In genomic region chr6:97265705-97266104, GRCm38 (mm10) we compare ENCODE assay signal across 21 mouse cellular contexts. TPM values are rescaled to one million over a fixed set of nuclear protein-coding genes. Genes with fewer than 3 reads are reported as not detected.
DNase-seq lines count a peak whose midpoint lies in the region; ATAC-seq and TF ChIP-seq lines count a peak whose summit lies in the region.
"Had no signal": no experiment of that assay in that cellular context is flagged by ENCODE, and none has a peak within 500 bp of the region (broad histone marks: within the 10 kb centered on the region; RNA-seq: fewer than 3 reads in every experiment).

No protein-coding gene starts in this region.

- WGBS in heart, embryonic 11.5 days (ENCODE audit: insufficient replicate concordance) = 33% methylated on average over 3 of the region's 3 CpGs
- 45% methylated on average over 3 of the region's 3 CpGs for WGBS in heart, embryonic 15.5 days
- WGBS in liver, postnatal 0 days (ENCODE audit: insufficient replicate concordance) = 84% methylated on average over 3 of the region's 3 CpGs
- 83% methylated on average over 3 of the region's 3 CpGs for WGBS in liver, embryonic 11.5 days

- peak overlapping the region; percentile 72 for H3K27ac ChIP-seq in heart, embryonic 11.5 days (ENCODE audit: low read depth, low read length)
- H3K27ac ChIP-seq in heart, embryonic 15.5 days = peak overlapping the region; percentile 90
- peak overlapping the region; percentile 85 for H3K27ac ChIP-seq in liver, postnatal 0 days (ENCODE audit: low read depth)
- H3K27ac ChIP-seq in liver, embryonic 11.5 days (ENCODE audit: low read depth, low read length) = no peak overlapping the region
- H3K27ac ChIP-seq: embryonic facial prominence, embryonic 13.5 days; forebrain, embryonic 12.5 days; hindbrain, embryonic 12.5 days had no signal

- no peaks in the 10 kb centered on the region for H3K9me3 ChIP-seq in heart, embryonic 11.5 days (replicated peaks; ENCODE audit: control insufficient read depth, low read length)
- no peaks in the 10 kb centered on the region for H3K9me3 ChIP-seq in heart, embryonic 15.5 days (replicated peaks)
- H3K9me3 ChIP-seq in liver, postnatal 0 days (ENCODE audit: low read length) = no peaks in the 10 kb centered on the region
- H3K9me3 ChIP-seq in liver, embryonic 11.5 days (ENCODE audit: control insufficient read depth, low read length) = no peaks in the 10 kb centered on the region
- H3K9me3 ChIP-seq: embryonic facial prominence, embryonic 13.5 days; forebrain, embryonic 12.5 days; hindbrain, embryonic 12.5 days had no signal

- no peaks in the 10 kb centered on the region for H3K27me3 ChIP-seq in heart, embryonic 11.5 days (ENCODE audit: control insufficient read depth, insufficient read depth, low read length)
- no peaks in the 10 kb centered on the region for H3K27me3 ChIP-seq in heart, embryonic 15.5 days
- H3K27me3 ChIP-seq in liver, postnatal 0 days (ENCODE audit: insufficient read depth, low read length) = no peaks in the 10 kb centered on the region
- no peaks in the 10 kb centered on the region for H3K27me3 ChIP-seq in liver, embryonic 11.5 days (replicated peaks; ENCODE audit: control insufficient read depth, insufficient read depth, low read length)
- H3K27me3 ChIP-seq: embryonic facial prominence, embryonic 13.5 days; forebrain, embryonic 12.5 days; hindbrain, embryonic 12.5 days had no signal

- no peaks in the 10 kb centered on the region for H3K36me3 ChIP-seq in heart, embryonic 11.5 days (ENCODE audit: control insufficient read depth, insufficient read depth, low read length)
- H3K36me3 ChIP-seq in heart, embryonic 15.5 days = no peaks in the 10 kb centered on the region
- H3K36me3 ChIP-seq in liver, postnatal 0 days (replicated peaks; ENCODE audit: insufficient read depth, low read length) = no peaks in the 10 kb centered on the region
- H3K36me3 ChIP-seq in liver, embryonic 11.5 days (ENCODE audit: control insufficient read depth, insufficient read depth, low read length) = no peaks in the 10 kb centered on the region
- H3K36me3 ChIP-seq: embryonic facial prominence, embryonic 13.5 days; forebrain, embryonic 12.5 days; hindbrain, embryonic 12.5 days had no signal

- H3K4me1 ChIP-seq in heart, embryonic 11.5 days (ENCODE audit: control insufficient read depth, insufficient read depth, low read length) = 0 out of 2 replicates have a peak, but pooled peaks cover 2% of the 10 kb centered on the region
- peaks cover 7% of the 10 kb centered on the region for H3K4me1 ChIP-seq in heart, embryonic 15.5 days (replicated peaks)
- H3K4me1 ChIP-seq in liver, postnatal 0 days (ENCODE audit: insufficient read depth) = no peaks in the 10 kb centered on the region
- no peaks in the 10 kb centered on the region for H3K4me1 ChIP-seq in liver, embryonic 11.5 days (replicated peaks; ENCODE audit: control insufficient read depth, insufficient read depth, low read length)
- H3K4me1 ChIP-seq: embryonic facial prominence, embryonic 13.5 days; hindbrain, embryonic 12.5 days had no signal

- no peak for TF ChIP-seq EP300 in liver, postnatal 0 days (IDR thresholded peaks at IDR 0.05; ENCODE audit: low read depth)

- intact Hi-C loops in heart, postnatal 10 days (cut with DNase I) = no loop called here

- H3K9ac ChIP-seq in heart, embryonic 11.5 days (ENCODE audit: low read depth, low read length) = no peak overlapping the region
- no peak overlapping the region for H3K9ac ChIP-seq in heart, embryonic 15.5 days
- no peak overlapping the region for H3K9ac ChIP-seq in liver, postnatal 0 days (replicated peaks)
- no peak overlapping the region for H3K9ac ChIP-seq in liver, embryonic 11.5 days (ENCODE audit: low read depth, low read length)
- H3K9ac ChIP-seq: embryonic facial prominence, embryonic 13.5 days; forebrain, embryonic 12.5 days; hindbrain, embryonic 12.5 days had no signal

- no peak overlapping the region for H3K4me2 ChIP-seq in heart, embryonic 11.5 days
- peak overlapping the region; percentile 30 for H3K4me2 ChIP-seq in heart, embryonic 15.5 days
- no peak overlapping the region for H3K4me2 ChIP-seq in liver, postnatal 0 days (ENCODE audit: low read depth, low read length)
- H3K4me2 ChIP-seq in liver, embryonic 11.5 days = no peak overlapping the region
- H3K4me2 ChIP-seq: embryonic facial prominence, embryonic 13.5 days; forebrain, embryonic 12.5 days; hindbrain, embryonic 12.5 days had no signal

- no peak for ATAC-seq in heart, embryonic 11.5 days (replicated peaks; ENCODE audit: insufficient number of reproducible peaks, low FRiP score, low TSS enrichment)
- ATAC-seq in heart, embryonic 15.5 days (replicated peaks; ENCODE audit: insufficient number of reproducible peaks, insufficient read depth, low FRiP score, low read depth) = peak; percentile 84; the same call in 1 of the 2 replicates
- ATAC-seq in liver, postnatal 0 days = no peak
- no peak for ATAC-seq in liver, embryonic 11.5 days (replicated peaks; ENCODE audit: low FRiP score)
- ATAC-seq: forebrain, embryonic 16.5 days; hindbrain, embryonic 16.5 days; inflammation-experienced regulatory T-cells, adult 6 months; intestine, postnatal 0 days had no signal

- no peak overlapping the region for H3K4me3 ChIP-seq in heart, embryonic 11.5 days (ENCODE audit: low read depth, low read length)
- H3K4me3 ChIP-seq in heart, embryonic 15.5 days = no peak overlapping the region
- H3K4me3 ChIP-seq in liver, postnatal 0 days (ENCODE audit: low read depth, low read length) = no peak overlapping the region
- H3K4me3 ChIP-seq in liver, embryonic 11.5 days (ENCODE audit: low read depth, low read length) = no peak overlapping the region
- H3K4me3 ChIP-seq: embryonic facial prominence, embryonic 13.5 days; forebrain, embryonic 12.5 days; hindbrain, embryonic 12.5 days had no signal

- no peak for DNase-seq in heart, postnatal 10 days
- DNase-seq in heart, adult 9 months (ENCODE audit: low spot score in 2 of 2) = no peak
- DNase-seq in liver, postnatal 0 days = no peak
- no peak for DNase-seq in liver, embryonic 11.5 days (ENCODE audit: low spot score)
- DNase-seq: adrenal gland, adult 2 months; adrenal gland, postnatal 25 days; cerebellum, adult 18-20 months; cerebellum, adult 9-11 months; cerebellum, postnatal 36 days; gastrocnemius, postnatal 14 days had no signal

- no peak for TF ChIP-seq CTCF in liver, postnatal 0 days (IDR thresholded peaks at IDR 0.05; ENCODE audit: low read depth)

RNA-seq across cellular contexts. Expression of gene Lmod3, which starts 13.1 kb away (rescaled TPM):
- 19.0 and 19.3 TPM in 2 replicates for polyA plus RNA-seq in heart, embryonic 11.5 days (2014; fragmentation: Nextera tagmentation; extraction: Ambion mirVana)
- total RNA-seq in heart, postnatal 10 days (2021) = 10 to 100 TPM; 45.8 to 66.3 TPM
- 16.8 and 24.7 TPM in 2 replicates for polyA plus RNA-seq in heart, embryonic 15.5 days (2015; fragmentation: Nextera tagmentation; extraction: Ambion mirVana)
- 0.11 and 0.77 TPM in 2 replicates for polyA plus RNA-seq in liver, postnatal 0 days (2015; fragmentation: Nextera tagmentation; extraction: Ambion mirVana)
- polyA plus RNA-seq in liver, embryonic 11.5 days (2014; fragmentation: Nextera tagmentation; extraction: Ambion mirVana) = 0.08 TPM in 1 of 2 replicates, not detected in the other
- total RNA-seq: adrenal gland, adult 2 months; adrenal gland, postnatal 25 days; granulocyte monocyte progenitor cell, adult 5-6 weeks had no signal
- polyA plus RNA-seq: adrenal gland, adult 2 months; forebrain, embryonic 16.5 days; frontal cortex, adult 2 months; hindbrain, embryonic 16.5 days had no signal

RNA-seq across cellular contexts. Expression of gene Arl6ip5, which starts 55.2 kb away (rescaled TPM):
- 48.9 and 61.6 TPM in 2 replicates for polyA plus RNA-seq in heart, embryonic 11.5 days (2014; fragmentation: Nextera tagmentation; extraction: Ambion mirVana)
- 100 to 1,000 TPM in 1 of 2 experiments, 10 to 100 TPM in 1; 98.4 to 107 TPM for total RNA-seq in heart, postnatal 10 days (2021)
- 96.8 and 100 TPM in 2 replicates for polyA plus RNA-seq in heart, embryonic 15.5 days (2015; fragmentation: Nextera tagmentation; extraction: Ambion mirVana)
- 25.5 and 27.1 TPM in 2 replicates for polyA plus RNA-seq in liver, postnatal 0 days (2015; fragmentation: Nextera tagmentation; extraction: Ambion mirVana)
- polyA plus RNA-seq in liver, embryonic 11.5 days (2014; fragmentation: Nextera tagmentation; extraction: Ambion mirVana) = 36.4 and 38.6 TPM in 2 replicates

Comparison
In these comparisons a context has a peak if more than half of its experiments do, and no peak if none do; other contexts are left out.
1. RNA of gene Lmod3, which starts 13.1 kb away (polyA plus RNA-seq): 16.8 to 24.7 TPM in heart, embryonic 15.5 days and 19.0 to 19.3 TPM in heart, embryonic 11.5 days; 0.11 to 0.77 TPM in liver, postnatal 0 days and 0.08 TPM in liver, embryonic 11.5 days; every median in the first group is over 10 times any median in the second.